ENCODE assay signal across 21 mouse cellular contexts in genomic region chr2:79127822-79128221, GRCm38 (mm10).
DNase-seq lines count a peak whose midpoint lies in the region; ATAC-seq and TF ChIP-seq lines count a peak whose summit lies in the region.
"Had no signal": no experiment of that assay in that cellular context is flagged by ENCODE, and none has a peak within 500 bp of the region (broad histone marks: within the 10 kb centered on the region; RNA-seq: fewer than 3 reads in every experiment).

No protein-coding gene starts in this region.

- peaks cover 43% of the 10 kb centered on the region for H3K4me1 ChIP-seq in liver, embryonic 15.5 days (replicated peaks)
- H3K4me1 ChIP-seq in thymus, adult 2 months (replicated peaks; ENCODE audit: control insufficient read depth, insufficient read depth, low read length) = peaks cover 9% of the 10 kb centered on the region
- no peaks in the 10 kb centered on the region for H3K4me1 ChIP-seq in hindbrain, embryonic 13.5 days (replicated peaks)
- H3K4me1 ChIP-seq: hindbrain, embryonic 12.5 days had no signal

- ATAC-seq in liver, embryonic 15.5 days (ENCODE audit: insufficient read depth) = no peak
- no peak for ATAC-seq in hindbrain, embryonic 13.5 days (ENCODE audit: low FRiP score)
- ATAC-seq: forebrain, embryonic 13.5 days; forebrain, embryonic 16.5 days; hindbrain, embryonic 16.5 days; Patski had no signal

- H3K4me2 ChIP-seq in liver, embryonic 15.5 days = no peak overlapping the region
- H3K4me2 ChIP-seq in hindbrain, embryonic 13.5 days = no peak overlapping the region
- H3K4me2 ChIP-seq: forebrain, embryonic 13.5 days; heart, embryonic 11.5 days; hindbrain, embryonic 12.5 days had no signal

- no peaks in the 10 kb centered on the region for H3K9me3 ChIP-seq in liver, embryonic 15.5 days (replicated peaks)
- H3K9me3 ChIP-seq in hindbrain, embryonic 13.5 days = no peaks in the 10 kb centered on the region
- H3K9me3 ChIP-seq: forebrain, embryonic 10.5 days; forebrain, embryonic 13.5 days; hindbrain, embryonic 12.5 days had no signal

- no peak for DNase-seq in liver
- no peak for DNase-seq in thymus, adult 2 months
- no peak for DNase-seq in thymus, postnatal 25 days
- peak; percentile 19 for DNase-seq in naive thymus-derived CD4-positive, alpha-beta T cell, adult 2 months (ENCODE audit: low read depth)
- DNase-seq: adrenal gland, postnatal 10 days; adrenal gland, postnatal 36 days; cerebellum, adult 18-20 months; cerebellum, adult 9-10 months; cerebellum, postnatal 14 days; gastrocnemius, postnatal 10 days; gastrocnemius, postnatal 36 days; heart, adult 2 months had no signal

- no peak overlapping the region for H3K9ac ChIP-seq in liver, embryonic 15.5 days
- H3K9ac ChIP-seq in hindbrain, embryonic 13.5 days = no peak overlapping the region
- H3K9ac ChIP-seq: forebrain, embryonic 13.5 days; hindbrain, embryonic 12.5 days had no signal

- no peak overlapping the region for H3K4me3 ChIP-seq in liver, embryonic 15.5 days (replicated peaks)
- H3K4me3 ChIP-seq in thymus, adult 2 months (ENCODE audit: control insufficient read depth, insufficient read depth, low read length) = no peak overlapping the region
- no peak overlapping the region for H3K4me3 ChIP-seq in hindbrain, embryonic 13.5 days
- H3K4me3 ChIP-seq: forebrain, embryonic 10.5 days; forebrain, embryonic 13.5 days; heart, adult 2 months; hindbrain, embryonic 12.5 days had no signal

- H3K36me3 ChIP-seq in liver, embryonic 15.5 days (replicated peaks) = no peaks in the 10 kb centered on the region
- no peaks in the 10 kb centered on the region for H3K36me3 ChIP-seq in thymus, adult 2 months (ENCODE audit: control insufficient read depth, insufficient read depth, low read length)
- no peaks in the 10 kb centered on the region for H3K36me3 ChIP-seq in hindbrain, embryonic 13.5 days
- H3K36me3 ChIP-seq: forebrain, embryonic 10.5 days; hindbrain, embryonic 12.5 days had no signal

- H3K27ac ChIP-seq in liver, embryonic 15.5 days (replicated peaks) = peak overlapping the region; percentile 33
- H3K27ac ChIP-seq in thymus, adult 2 months (ENCODE audit: control insufficient read depth, insufficient read depth, low read length) = peak overlapping the region; percentile 58
- no peak overlapping the region for H3K27ac ChIP-seq in hindbrain, embryonic 13.5 days
- H3K27ac ChIP-seq: forebrain, embryonic 10.5 days; forebrain, embryonic 13.5 days; heart, adult 2 months; hindbrain, embryonic 12.5 days had no signal

- no peak for TF ChIP-seq CTCF in thymus, adult 2 months (IDR thresholded peaks at IDR 0.05; ENCODE audit: borderline replicate concordance, control insufficient read depth, extremely low read depth, insufficient read depth, low read length, poor library complexity)

- no peaks in the 10 kb centered on the region for H3K27me3 ChIP-seq in liver, embryonic 15.5 days
- no peaks in the 10 kb centered on the region for H3K27me3 ChIP-seq in thymus, adult 2 months (ENCODE audit: control insufficient read depth, insufficient read depth, low read length)
- H3K27me3 ChIP-seq in hindbrain, embryonic 13.5 days = no peaks in the 10 kb centered on the region
- H3K27me3 ChIP-seq: forebrain, embryonic 13.5 days; hindbrain, embryonic 12.5 days; Patski had no signal

- 64% methylated on average over 1 of the region's 1 CpGs for WGBS in liver, embryonic 15.5 days (ENCODE audit: insufficient replicate concordance)
- WGBS in thymus, adult 2 months = 100% methylated on average over 1 of the region's 1 CpGs
- 94% methylated on average over 1 of the region's 1 CpGs for WGBS in hindbrain, embryonic 13.5 days

- TF ChIP-seq POLR2A in thymus, adult 2 months (IDR thresholded peaks at IDR 0.05; ENCODE audit: control insufficient read depth, extremely low read depth, insufficient read depth, low read length, poor library complexity) = no peak
